Mouse (Mus musculus) bone marrow, adult 2 months (tissue): Measurements from ENCODE around the gene Nop53.

ENCODE experiments used
- CTCF ChIP-seq: fragments of 200-500 bp; IDR thresholded peaks from 2 replicates; pipeline ENCODE4 v1.5.1; 2011; ENCODE audit warnings: low read length, control low read depth; ENCODE audit not compliant: control insufficient read depth, insufficient read depth
- POLR2A ChIP-seq: fragments of 200-500 bp; IDR thresholded peaks from 2 replicates; pipeline ENCODE4 v1.6.1; 2011; ENCODE audit warnings: low read depth, mild to moderate bottlenecking, control low read depth, low read length, borderline replicate concordance; ENCODE audit not compliant: control insufficient read depth

DNA sequence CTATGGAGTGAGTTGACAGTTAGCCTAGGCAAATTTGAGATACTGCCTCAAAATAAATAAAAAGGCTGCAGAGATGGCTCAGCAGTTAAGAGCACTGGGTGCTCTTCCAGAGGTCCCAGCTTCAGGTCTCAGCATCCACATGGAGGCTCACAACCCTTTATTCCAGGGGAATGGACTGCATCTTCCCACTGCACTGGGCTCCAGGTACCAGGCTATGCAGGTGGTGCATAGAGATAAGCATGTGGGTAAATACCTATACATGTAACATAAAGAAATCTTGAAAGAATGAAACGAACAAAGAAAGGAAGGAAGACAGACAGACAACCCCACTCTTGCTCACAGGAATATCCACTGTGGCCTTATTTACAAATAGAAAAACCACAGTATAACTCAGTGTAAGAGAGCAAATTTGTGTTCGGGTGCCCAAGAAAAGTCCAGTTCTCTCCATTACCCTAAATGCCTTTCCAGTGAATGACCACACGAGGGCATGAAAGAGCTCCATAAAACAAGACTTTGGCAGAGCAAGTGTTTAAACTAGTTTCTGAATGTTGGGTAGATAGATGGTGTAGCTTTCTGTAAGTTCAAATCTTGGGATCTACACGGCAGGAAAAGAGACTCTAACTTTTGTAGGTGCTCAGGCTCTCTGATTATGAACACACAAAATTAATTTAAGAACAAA is 37.0 kb upstream of the Nop53 start:
- 0 out of 2 replicates have a peak, but pooled peaks have one; percentile 26 for TF ChIP-seq CTCF
- no peak for TF ChIP-seq POLR2A
